Comparison of ENCODE assay signal across 8 mouse cellular contexts in genomic region chr3:57576056-57576824, GRCm38 (mm10). TPM values are rescaled to one million over a fixed set of nuclear protein-coding genes. Genes with fewer than 3 reads are reported as not detected.
A peak's percentile ranks its signal among the peaks of the same experiment; 100 is the strongest.
DNase-seq lines count a peak whose midpoint lies in the region; ATAC-seq and TF ChIP-seq lines count a peak whose summit lies in the region.

No protein-coding gene starts in this region.

- peak overlapping the region; percentile 78 for H3K4me2 ChIP-seq in embryonic facial prominence, embryonic 15.5 days (replicated peaks)
- H3K4me2 ChIP-seq in heart, embryonic 13.5 days, result peak overlapping the region; percentile 89
- peak overlapping the region; percentile 72 for H3K4me2 ChIP-seq in lung, postnatal 0 days (replicated peaks; ENCODE audit: low read depth, low read length)

- H3K27ac ChIP-seq in embryonic facial prominence, embryonic 15.5 days (replicated peaks), result peak overlapping the region; percentile 95
- H3K27ac ChIP-seq in heart, embryonic 13.5 days (replicated peaks), result peak overlapping the region; percentile 99
- peak overlapping the region; percentile 99 for H3K27ac ChIP-seq in lung, postnatal 0 days (ENCODE audit: low read length)

- POLR2A ChIA-PET in Patski (lab: Charles Lee), result interaction anchor here (0.6 to 5.6 kb wide), 10 partner anchors 10 to 106 kb away, joined by 3 to 45 read pairs (median 7); no protein-coding TSS in a partner anchor

- H3K9ac ChIP-seq in embryonic facial prominence, embryonic 15.5 days, result peak overlapping the region; percentile 39
- peak overlapping the region; percentile 91 for H3K9ac ChIP-seq in heart, embryonic 13.5 days
- H3K9ac ChIP-seq in lung, postnatal 0 days (replicated peaks; ENCODE audit: low read depth), result peak overlapping the region; percentile 94

- CTCF ChIA-PET in Patski (lab: Charles Lee), result interaction anchor here (1.0 to 6.3 kb wide), 10 partner anchors 11 to 309 kb away, joined by 3 to 72 read pairs (median 5); no protein-coding TSS in a partner anchor

- H3K4me3 ChIP-seq in embryonic facial prominence, embryonic 15.5 days (replicated peaks), result peak overlapping the region; percentile 89
- peak overlapping the region; percentile 76 for H3K4me3 ChIP-seq in heart, embryonic 13.5 days
- H3K4me3 ChIP-seq in lung, postnatal 0 days (ENCODE audit: low read depth, low read length), result peak overlapping the region; percentile 97

- peak; percentile 46 for TF ChIP-seq EP300 in lung, postnatal 0 days (IDR thresholded peaks at IDR 0.05)

- TF ChIP-seq CTCF in Patski (IDR thresholded peaks at IDR 0.05), result no peak
- TF ChIP-seq CTCF in lung, postnatal 0 days (IDR thresholded peaks at IDR 0.05), result peak; percentile 71

- in situ Hi-C loops in Patski (cut with MboI; ENCODE audit: low pct_unique_long_range_greater_than_20kb), result loop anchor here (5.0 kb wide), 1 partner anchor 64 kb away; no protein-coding TSS in a partner anchor

- WGBS in embryonic facial prominence, embryonic 15.5 days, result under 1% methylated on average over 35 of the region's 35 CpGs
- WGBS in heart, embryonic 13.5 days, result under 1% methylated on average over 35 of the region's 35 CpGs
- WGBS in lung, postnatal 0 days, result 2% methylated on average over 35 of the region's 35 CpGs

- no peaks in the 10 kb centered on the region for H3K9me3 ChIP-seq in embryonic facial prominence, embryonic 15.5 days (replicated peaks)
- H3K9me3 ChIP-seq in heart, embryonic 13.5 days, result no peaks in the 10 kb centered on the region
- no peaks in the 10 kb centered on the region for H3K9me3 ChIP-seq in lung, postnatal 0 days (ENCODE audit: low read length)

- no peaks in the 10 kb centered on the region for H3K27me3 ChIP-seq in Patski
- H3K27me3 ChIP-seq in embryonic facial prominence, embryonic 15.5 days, result no peaks in the 10 kb centered on the region
- no peaks in the 10 kb centered on the region for H3K27me3 ChIP-seq in heart, embryonic 13.5 days (replicated peaks)
- H3K27me3 ChIP-seq in lung, postnatal 0 days (replicated peaks; ENCODE audit: insufficient read depth, low read length), result no peaks in the 10 kb centered on the region

- H3K36me3 ChIP-seq in embryonic facial prominence, embryonic 15.5 days, result no peaks in the 10 kb centered on the region
- H3K36me3 ChIP-seq in heart, embryonic 13.5 days, result peaks cover 8% of the 10 kb centered on the region
- no peaks in the 10 kb centered on the region for H3K36me3 ChIP-seq in lung, postnatal 0 days (ENCODE audit: insufficient read depth, low read length)

- ATAC-seq in Patski, result peak; percentile 73
- ATAC-seq in embryonic facial prominence, embryonic 15.5 days (ENCODE audit: insufficient number of reproducible peaks, low FRiP score, low TSS enrichment, low read depth), result peak; percentile 64
- ATAC-seq in heart, embryonic 13.5 days (ENCODE audit: extremely low read depth, insufficient number of reproducible peaks, low FRiP score, low TSS enrichment), result peak; percentile 57
- ATAC-seq in lung, postnatal 0 days, result peak; percentile 73
- no peak for ATAC-seq in inflammation-experienced regulatory T-cells, adult 6 months

- DNase-seq in 3T3-L1 (ENCODE audit: low read depth, low spot score) (peak; percentile 80), Patski (ENCODE audit: low read depth, low spot score) (peak; percentile 71)
- peak; percentile 84 for DNase-seq in kidney, postnatal 14 days
- peak; percentile 88 for DNase-seq in lung, postnatal 0 days (ENCODE audit: low spot score)
- DNase-seq in right cerebral cortex, postnatal 10 days (ENCODE audit: low spot score in 2 of 2), result peak; percentile 28 to 37

- H3K4me1 ChIP-seq in embryonic facial prominence, embryonic 15.5 days, result peaks cover 29% of the 10 kb centered on the region
- H3K4me1 ChIP-seq in heart, embryonic 13.5 days, result peaks cover 38% of the 10 kb centered on the region
- peaks cover 11% of the 10 kb centered on the region; the same call in 1 of the 2 replicates for H3K4me1 ChIP-seq in lung, postnatal 0 days (ENCODE audit: insufficient read depth, low read depth, low read length)

RNA-seq across cellular contexts. Expression of gene Wwtr1, which starts 0.5 kb away (rescaled TPM):
- 159 TPM for polyA plus RNA-seq in Patski (2021)
- 32.1 and 37.2 TPM in 2 replicates for polyA plus RNA-seq in embryonic facial prominence, embryonic 15.5 days (2015; fragmentation: Nextera tagmentation; extraction: Ambion mirVana)
- 13.8 and 16.1 TPM in 2 replicates for polyA plus RNA-seq in heart, embryonic 13.5 days (2015; fragmentation: Nextera tagmentation; extraction: Ambion mirVana)
- polyA plus RNA-seq in lung, postnatal 0 days (2015; fragmentation: Nextera tagmentation; extraction: Ambion mirVana), result 53.6 and 56.0 TPM in 2 replicates
- polyA plus RNA-seq in inflammation-experienced regulatory T-cells, adult 6 months (2017; shearing (Covaris generic)), result under 1 TPM in 2 of 3 experiments, not detected in 1; 0.13 to 0.19 TPM

Comparison
In these comparisons a context has a peak if more than half of its experiments do, and no peak if none do; other contexts are left out.
1. DNase-seq: peak in every context shown above with its lines; median percentile 88 in lung, postnatal 0 days; 84 in kidney, postnatal 14 days; 80 in 3T3-L1; 71 in Patski; 32 in right cerebral cortex, postnatal 10 days.
2. H3K9ac ChIP-seq: peak in every context shown above with its lines; median percentile 94 in lung, postnatal 0 days; 91 in heart, embryonic 13.5 days; 39 in embryonic facial prominence, embryonic 15.5 days.
3. RNA of gene Wwtr1, which starts 0.5 kb away (polyA plus RNA-seq): 159 TPM in Patski (single experiment), 53.6 to 56.0 TPM in lung, postnatal 0 days, 32.1 to 37.2 TPM in embryonic facial prominence, embryonic 15.5 days and 13.8 to 16.1 TPM in heart, embryonic 13.5 days; 0.13 to 0.19 TPM in inflammation-experienced regulatory T-cells, adult 6 months; every median in the first group is over 10 times any median in the second.
4. Peak in every context shown above with its lines, with median percentiles within 50 percentile points of each other: H3K27ac ChIP-seq, H3K4me2 ChIP-seq and H3K4me3 ChIP-seq.